Comparison of ENCODE assay signal across 8 mouse cellular contexts in genomic region chr7:120917592-120918461, GRCm38 (mm10). TPM values are rescaled to one million over a fixed set of nuclear protein-coding genes. Genes with fewer than 3 reads are reported as not detected.
A peak's percentile ranks its signal among the peaks of the same experiment; 100 is the strongest.
DNase-seq lines count a peak whose midpoint lies in the region; ATAC-seq and TF ChIP-seq lines count a peak whose summit lies in the region.

Polr3e (plus strand) TSS chr7:120917744.

- H3K36me3 ChIP-seq in hindbrain, embryonic 10.5 days: peaks cover 4% of the 10 kb centered on the region
- no peaks in the 10 kb centered on the region for H3K36me3 ChIP-seq in lung, postnatal 0 days (ENCODE audit: insufficient read depth, low read length)

- peak within 1 kb of the TSS; percentile 76 for H3K9ac ChIP-seq in lung, postnatal 0 days (replicated peaks; ENCODE audit: low read depth)

- peaks cover 24% of the 10 kb centered on the region for H3K4me1 ChIP-seq in hindbrain, embryonic 10.5 days (replicated peaks)
- H3K4me1 ChIP-seq in lung, postnatal 0 days (ENCODE audit: insufficient read depth, low read depth, low read length): no peaks in the 10 kb centered on the region

- no peak for TF ChIP-seq EP300 in lung, postnatal 0 days (IDR thresholded peaks at IDR 0.05)

- no peaks in the 10 kb centered on the region for H3K27me3 ChIP-seq in hindbrain, embryonic 10.5 days (ENCODE audit: insufficient read depth, poor library complexity, severe bottlenecking)
- no peaks in the 10 kb centered on the region for H3K27me3 ChIP-seq in lung, postnatal 0 days (replicated peaks; ENCODE audit: insufficient read depth, low read length)

- peak within 1 kb of the TSS; percentile 93 for H3K4me2 ChIP-seq in lung, postnatal 0 days (replicated peaks; ENCODE audit: low read depth, low read length)

- peak within 1 kb of the TSS; percentile 97 for H3K4me3 ChIP-seq in hindbrain, embryonic 10.5 days
- H3K4me3 ChIP-seq in lung, postnatal 0 days (ENCODE audit: low read depth, low read length): peak within 1 kb of the TSS; percentile 88

- no peaks in the 10 kb centered on the region for H3K9me3 ChIP-seq in hindbrain, embryonic 10.5 days
- H3K9me3 ChIP-seq in lung, postnatal 0 days (ENCODE audit: low read length): no peaks in the 10 kb centered on the region

- peak; percentile 74 for DNase-seq in MEL-GATA-1-ER (ENCODE audit: extremely low read depth, low read depth)
- DNase-seq in cerebellum, adult 8-10 months: peak; percentile 100
- peak; percentile 99 for DNase-seq in hindbrain, embryonic 10.5 days (ENCODE audit: low spot score)
- DNase-seq in layer of hippocampus, adult 9-11 months: peak; percentile 99
- DNase-seq in lung, postnatal 0 days (ENCODE audit: low spot score): peak; percentile 97
- peak; percentile 99 for DNase-seq in ovary, postnatal 14 days (ENCODE audit: low spot score)
- DNase-seq in thymus, postnatal 14 days: peak; percentile 99

- H3K27ac ChIP-seq in hindbrain, embryonic 10.5 days: peak within 1 kb of the TSS; percentile 96
- peak within 1 kb of the TSS; percentile 85 for H3K27ac ChIP-seq in lung, postnatal 0 days (ENCODE audit: low read length)

- peak; percentile 90 for ATAC-seq in frontal cortex, adult (ENCODE audit: low TSS enrichment)
- peak; percentile 97 for ATAC-seq in lung, postnatal 0 days

- TF ChIP-seq CTCF in lung, postnatal 0 days (IDR thresholded peaks at IDR 0.05): peak; percentile 95

- under 1% methylated on average over 102 of the region's 102 CpGs for WGBS in hindbrain, embryonic 10.5 days
- WGBS in lung, postnatal 0 days: under 1% methylated on average over 93 of the region's 102 CpGs

RNA-seq across cellular contexts. Expression of gene Polr3e, which starts in this region (rescaled TPM):
- polyA plus RNA-seq in hindbrain, embryonic 10.5 days (2016; fragmentation: Nextera tagmentation; extraction: Ambion mirVana): 31.2 and 41.0 TPM in 2 replicates
- polyA plus RNA-seq in lung, postnatal 0 days (2015; fragmentation: Nextera tagmentation; extraction: Ambion mirVana): 14.4 and 14.6 TPM in 2 replicates

Comparison
In these comparisons a context has a peak if more than half of its experiments do, and no peak if none do; other contexts are left out.
1. Peak in every context shown above with its lines: DNase-seq, ATAC-seq, H3K4me3 ChIP-seq and H3K27ac ChIP-seq.